Mouse (Mus musculus): Measurements from ENCODE around the gene Gm49342.

- TF ChIP-seq POLR2A (IDR thresholded peaks at IDR 0.05; ENCODE audit: control insufficient read depth, low read depth, low read length), result no peak
- TF ChIP-seq CTCF (IDR thresholded peaks at IDR 0.05; ENCODE audit: control insufficient read depth, insufficient read depth, insufficient replicate concordance, low read depth, low read length), result no peak
Observed at GRCm38 (mm10) chr14:50981207-50981606, 36.9 kb downstream of the Gm49342 start.
